Comparison of ENCODE assay signal across 9 mouse cellular contexts in the genomic region with DNA sequence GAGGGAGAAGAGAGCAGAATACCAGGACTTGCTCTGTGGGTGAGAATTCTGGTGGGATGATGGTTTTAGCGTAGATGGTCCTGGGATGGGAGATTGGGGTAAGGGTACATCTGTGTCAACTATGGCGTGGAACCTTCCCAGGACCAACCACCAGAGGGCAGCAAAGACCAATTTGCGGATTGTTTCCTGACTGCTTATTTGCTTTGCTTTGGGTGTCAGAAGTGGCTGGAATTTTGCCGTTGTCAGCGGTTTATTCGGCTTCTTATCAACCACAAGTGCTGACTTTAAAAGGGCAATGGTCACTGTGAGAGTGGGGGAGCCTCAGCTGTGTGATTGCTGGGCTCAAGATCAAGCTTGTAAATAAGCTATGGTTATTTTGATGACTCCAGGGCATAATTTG. TPM values are rescaled to one million over a fixed set of nuclear protein-coding genes. Genes with fewer than 3 reads are reported as not detected.
DNase-seq lines count a peak whose midpoint lies in the region; ATAC-seq and TF ChIP-seq lines count a peak whose summit lies in the region.
"Had no signal": no experiment of that assay in that cellular context is flagged by ENCODE, and none has a peak within 500 bp of the region (broad histone marks: within the 10 kb centered on the region; RNA-seq: fewer than 3 reads in every experiment).

No protein-coding gene starts in this region.

- peaks cover 25% of the 10 kb centered on the region for H3K27me3 ChIP-seq in heart, embryonic 16.5 days (ENCODE audit: control insufficient read depth, insufficient read depth, low read length)
- H3K27me3 ChIP-seq in liver, embryonic 16.5 days (ENCODE audit: control insufficient read depth, insufficient read depth, low read depth, low read length), result no peaks in the 10 kb centered on the region; the same call in 1 of the 2 replicates
- no peaks in the 10 kb centered on the region for H3K27me3 ChIP-seq in neural tube, embryonic 14.5 days (ENCODE audit: control insufficient read depth, insufficient read depth, low read length)
- H3K27me3 ChIP-seq in testis, adult 2 months (ENCODE audit: control insufficient read depth, insufficient read depth, low read length), result no peaks in the 10 kb centered on the region

- DNase-seq in CD8-positive naive resting alpha-beta T cell, adult 2 months (ENCODE audit: low read depth in 2 of 2, low spot score in 2 of 2), result peak; percentile 82 to 86
- DNase-seq in brain, adult 2 months (ENCODE audit: low read depth, low spot score), result peak; percentile 84
- peak; percentile 88 for DNase-seq in kidney, postnatal 14 days

- H3K27ac ChIP-seq in heart, embryonic 16.5 days (ENCODE audit: low read length), result no peak overlapping the region
- H3K27ac ChIP-seq in liver, embryonic 16.5 days (ENCODE audit: low read length), result no peak overlapping the region
- H3K27ac ChIP-seq in neural tube, embryonic 14.5 days (ENCODE audit: low read depth, low read length), result no peak overlapping the region
- no peak overlapping the region for H3K27ac ChIP-seq in testis, adult 2 months (ENCODE audit: control insufficient read depth, insufficient read depth, low read depth, low read length)
- H3K27ac ChIP-seq: limb, embryonic 12.5 days had no signal

- H3K9ac ChIP-seq in heart, embryonic 16.5 days (ENCODE audit: low read length), result no peak overlapping the region
- no peak overlapping the region for H3K9ac ChIP-seq in liver, embryonic 16.5 days (ENCODE audit: low read depth, low read length)
- H3K9ac ChIP-seq in neural tube, embryonic 14.5 days (replicated peaks; ENCODE audit: low read depth, low read length), result no peak overlapping the region
- H3K9ac ChIP-seq: limb, embryonic 12.5 days had no signal

- peak; percentile 60; the same call in 1 of the 2 replicates for ATAC-seq in erythroblast, adult 5-6 weeks (replicated peaks; ENCODE audit: low FRiP score, poor library complexity, severe bottlenecking)
- ATAC-seq in heart, embryonic 16.5 days (replicated peaks; ENCODE audit: extremely low read depth, insufficient read depth, low FRiP score), result peak; percentile 42; the same call in 1 of the 2 replicates
- peak; percentile 37; the same call in 1 of the 2 replicates for ATAC-seq in liver, embryonic 16.5 days (ENCODE audit: low read depth)
- ATAC-seq in neural tube, embryonic 14.5 days (ENCODE audit: low read depth), result peak; percentile 81

- WGBS in heart, embryonic 16.5 days, result 7% methylated on average over 6 of the region's 6 CpGs
- WGBS in liver, embryonic 16.5 days (ENCODE audit: insufficient replicate concordance), result 3% methylated on average over 6 of the region's 6 CpGs
- WGBS in neural tube, embryonic 14.5 days, result 8% methylated on average over 6 of the region's 6 CpGs

- peak; percentile 84; the same call in 1 of the 2 replicates for TF ChIP-seq CTCF in testis, adult 2 months (IDR thresholded peaks at IDR 0.05; ENCODE audit: control insufficient read depth, insufficient read depth, insufficient replicate concordance, low read depth, low read length)

- H3K9me3 ChIP-seq in heart, embryonic 16.5 days (replicated peaks; ENCODE audit: control insufficient read depth, low read length), result no peaks in the 10 kb centered on the region
- H3K9me3 ChIP-seq in liver, embryonic 16.5 days (replicated peaks; ENCODE audit: control insufficient read depth, low read length), result no peaks in the 10 kb centered on the region
- no peaks in the 10 kb centered on the region for H3K9me3 ChIP-seq in neural tube, embryonic 14.5 days (ENCODE audit: control insufficient read depth, low read length)
- H3K9me3 ChIP-seq: limb, embryonic 12.5 days had no signal

- no peak for TF ChIP-seq POLR2A in testis, adult 2 months (IDR thresholded peaks at IDR 0.05; ENCODE audit: control insufficient read depth, low read depth, low read length)

- no peak overlapping the region for H3K4me2 ChIP-seq in heart, embryonic 16.5 days (ENCODE audit: low read depth, low read length)
- no peak overlapping the region for H3K4me2 ChIP-seq in liver, embryonic 16.5 days (ENCODE audit: low read depth, low read length)
- no peak overlapping the region for H3K4me2 ChIP-seq in neural tube, embryonic 14.5 days (ENCODE audit: low read depth, low read length)
- H3K4me2 ChIP-seq: limb, embryonic 12.5 days had no signal

- H3K4me1 ChIP-seq in heart, embryonic 16.5 days (ENCODE audit: control insufficient read depth, insufficient read depth, low read length), result peaks cover 7% of the 10 kb centered on the region
- H3K4me1 ChIP-seq in liver, embryonic 16.5 days (ENCODE audit: control insufficient read depth, low read depth, low read length), result no peaks in the 10 kb centered on the region
- H3K4me1 ChIP-seq in neural tube, embryonic 14.5 days (ENCODE audit: control insufficient read depth, insufficient read depth, low read length), result no peaks in the 10 kb centered on the region
- H3K4me1 ChIP-seq in testis, adult 2 months (ENCODE audit: control insufficient read depth, insufficient read depth, low read length), result peaks cover 2% of the 10 kb centered on the region; the same call in 1 of the 2 replicates
- H3K4me1 ChIP-seq: limb, embryonic 12.5 days had no signal

- no peaks in the 10 kb centered on the region for H3K36me3 ChIP-seq in heart, embryonic 16.5 days (ENCODE audit: control insufficient read depth, insufficient read depth)
- H3K36me3 ChIP-seq in liver, embryonic 16.5 days (ENCODE audit: control insufficient read depth, insufficient read depth), result no peaks in the 10 kb centered on the region
- no peaks in the 10 kb centered on the region for H3K36me3 ChIP-seq in neural tube, embryonic 14.5 days (ENCODE audit: control insufficient read depth, insufficient read depth, low read length)
- H3K36me3 ChIP-seq in testis, adult 2 months (ENCODE audit: control insufficient read depth, insufficient read depth, low read length), result no peaks in the 10 kb centered on the region
- H3K36me3 ChIP-seq: limb, embryonic 12.5 days had no signal

- H3K4me3 ChIP-seq in heart, embryonic 16.5 days (ENCODE audit: low read length), result no peak overlapping the region
- no peak overlapping the region for H3K4me3 ChIP-seq in liver, embryonic 16.5 days (ENCODE audit: low read depth, low read length)
- H3K4me3 ChIP-seq in neural tube, embryonic 14.5 days (ENCODE audit: low read depth, low read length), result no peak overlapping the region
- H3K4me3 ChIP-seq in testis, adult 2 months (ENCODE audit: control insufficient read depth, low read depth, low read length), result no peak overlapping the region
- H3K4me3 ChIP-seq: limb, embryonic 12.5 days had no signal

RNA-seq across cellular contexts. Expression of a gene that starts 50.8 kb away (rescaled TPM):
- total RNA-seq in erythroblast, adult 5-6 weeks (2015; ENCODE audit: low replicate concordance), result not detected in 2 replicates
- total RNA-seq in erythroblast, adult 5-6 weeks (2017; ENCODE audit: low replicate concordance), result not detected in 2 replicates
- 0.11 and 0.21 TPM in 2 replicates for polyA plus RNA-seq in heart, embryonic 16.5 days (2015; fragmentation: Nextera tagmentation; extraction: Ambion mirVana)
- polyA plus RNA-seq in liver, embryonic 16.5 days (2015; fragmentation: Nextera tagmentation; extraction: Ambion mirVana), result 0.04 and 0.05 TPM in 2 replicates
- 0.29 and 0.33 TPM in 2 replicates for polyA plus RNA-seq in neural tube, embryonic 14.5 days (2014; fragmentation: Nextera tagmentation; extraction: Ambion mirVana)
- 0.07 and 0.14 TPM in 2 replicates for polyA plus RNA-seq in testis, adult 2 months (2012; rRNA removed)

RNA-seq across cellular contexts. Expression of a gene that starts 57.8 kb away (rescaled TPM):
- total RNA-seq in erythroblast, adult 5-6 weeks (2015; ENCODE audit: low replicate concordance), result 17.6 and 31.1 TPM in 2 replicates
- total RNA-seq in erythroblast, adult 5-6 weeks (2017; ENCODE audit: low replicate concordance), result 18.7 and 20.6 TPM in 2 replicates
- 39.0 and 42.9 TPM in 2 replicates for polyA plus RNA-seq in heart, embryonic 16.5 days (2015; fragmentation: Nextera tagmentation; extraction: Ambion mirVana)
- polyA plus RNA-seq in liver, embryonic 16.5 days (2015; fragmentation: Nextera tagmentation; extraction: Ambion mirVana), result 28.9 and 29.7 TPM in 2 replicates
- polyA plus RNA-seq in neural tube, embryonic 14.5 days (2014; fragmentation: Nextera tagmentation; extraction: Ambion mirVana), result 1.9 and 2.8 TPM in 2 replicates
- 12.5 and 13.9 TPM in 2 replicates for polyA plus RNA-seq in testis, adult 2 months (2012; rRNA removed)
